In genomic region chr11:111091117-111091516, GRCm38 (mm10) we compare ENCODE assay signal across 26 mouse cellular contexts. TPM values are rescaled to one million over a fixed set of nuclear protein-coding genes. Genes with fewer than 3 reads are reported as not detected.
"Had no signal": no experiment of that assay in that cellular context is flagged by ENCODE, and none has a peak within 500 bp of the region (broad histone marks: within the 10 kb centered on the region; RNA-seq: fewer than 3 reads in every experiment).

No protein-coding gene starts in this region.

- H3K27me3 ChIP-seq: heart, embryonic 12.5 days; hindbrain, embryonic 12.5 days; intestine, embryonic 15.5 days; limb, embryonic 12.5 days had no signal

- H3K4me3 ChIP-seq: gastrocnemius, adult 2 months; heart, adult 2 months; heart, embryonic 10.5 days; heart, embryonic 12.5 days; hindbrain, embryonic 10.5 days; hindbrain, embryonic 12.5 days; intestine, embryonic 15.5 days; layer of hippocampus, adult 2 months; left cerebral cortex, adult 2 months; limb, embryonic 10.5 days; limb, embryonic 12.5 days had no signal

- H3K4me1 ChIP-seq: hindbrain, embryonic 10.5 days; intestine, embryonic 15.5 days had no signal

- DNase-seq: gastrocnemius, adult 2 months; gastrocnemius, postnatal 10 days; gastrocnemius, postnatal 25 days; heart, adult 2 months; heart, postnatal 10 days; heart, postnatal 4 days; kidney, adult 18-20 months; kidney, adult 8-10 months; kidney, postnatal 10 days; kidney, postnatal 25 days; kidney, postnatal 4 days; liver had no signal

- H3K9ac ChIP-seq: heart, embryonic 12.5 days; hindbrain, embryonic 12.5 days; hindbrain, embryonic 14.5 days; intestine, embryonic 15.5 days; limb, embryonic 12.5 days had no signal

- H3K9me3 ChIP-seq: heart, embryonic 10.5 days; heart, embryonic 12.5 days; hindbrain, embryonic 10.5 days; hindbrain, embryonic 12.5 days; intestine, embryonic 15.5 days; limb, embryonic 10.5 days; limb, embryonic 12.5 days had no signal

- ATAC-seq: hindbrain, embryonic 16.5 days; inflammation-experienced regulatory T-cells, adult 6 months; intestine, embryonic 15.5 days; intestine, postnatal 0 days had no signal

- H3K36me3 ChIP-seq: heart, embryonic 10.5 days; heart, embryonic 12.5 days; hindbrain, embryonic 10.5 days; hindbrain, embryonic 12.5 days; intestine, embryonic 15.5 days; limb, embryonic 10.5 days; limb, embryonic 12.5 days had no signal

- H3K4me2 ChIP-seq: heart, embryonic 12.5 days; hindbrain, embryonic 12.5 days; hindbrain, embryonic 14.5 days; intestine, embryonic 15.5 days; limb, embryonic 12.5 days; liver, embryonic 11.5 days had no signal

- H3K27ac ChIP-seq: gastrocnemius, adult 2 months; heart, adult 2 months; heart, embryonic 10.5 days; hindbrain, embryonic 10.5 days; hindbrain, embryonic 12.5 days; hindbrain, embryonic 14.5 days; intestine, embryonic 15.5 days; layer of hippocampus, adult 2 months; left cerebral cortex, adult 2 months; limb, embryonic 10.5 days; limb, embryonic 12.5 days had no signal

RNA-seq across cellular contexts. Expression of gene Kcnj2, which starts 25.2 kb away (rescaled TPM):
- polyA plus RNA-seq: inflammation-experienced regulatory T-cells, adult 6 months had no signal
